Mouse (Mus musculus) layer of hippocampus, adult 9-10 months (tissue): ENCODE results near the gene Zbtb38.

Experiments used
- DNase-seq: peaks from one replicate; pipeline ENCODE4 v3.0.0; 2022; ENCODE audit warnings: low spot score

Gene Zbtb38

DNA sequence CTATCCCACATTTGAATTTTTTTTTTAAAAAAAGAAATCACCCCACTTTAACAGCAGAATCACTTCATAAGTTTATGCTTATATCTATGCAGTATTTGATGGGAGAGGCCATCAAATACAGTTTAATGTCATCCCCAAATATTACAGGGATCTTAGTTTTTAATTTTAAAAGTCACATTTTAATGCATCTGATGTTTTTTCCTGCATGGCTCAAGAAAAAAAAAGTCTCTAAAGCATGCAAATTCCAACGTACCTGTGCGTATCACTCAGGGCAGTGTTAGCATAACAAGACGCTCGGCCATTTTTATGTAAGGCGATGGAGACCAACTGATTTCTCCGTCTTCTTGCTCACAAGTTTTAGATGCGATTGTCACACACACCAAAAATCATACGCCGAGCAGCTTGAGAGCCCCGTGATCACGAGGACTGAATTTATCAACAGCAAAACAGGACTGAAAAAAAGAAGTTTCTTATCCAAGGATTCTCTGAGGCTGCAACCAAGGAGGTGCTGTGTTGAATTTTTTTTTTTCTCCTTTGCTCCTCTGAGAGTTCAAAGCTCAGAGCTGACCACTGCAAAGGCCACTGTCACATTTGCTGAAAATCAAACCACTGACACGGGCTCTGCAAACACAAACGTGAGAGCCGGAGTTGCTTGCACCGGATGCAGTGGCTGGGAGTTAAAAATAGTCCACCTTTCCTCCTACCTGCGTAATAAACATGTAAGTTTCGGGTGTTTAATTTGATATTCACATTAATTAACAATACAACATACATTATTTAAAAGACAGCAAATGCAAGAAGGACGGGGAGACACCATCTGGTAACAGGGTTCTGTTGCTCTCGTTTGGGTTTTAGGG, 21.4 kb downstream of the Zbtb38 start:
- DNase-seq, result no peak

GRCm38 (mm10) chr9:96730311-96730625, 22.4 kb downstream of the Zbtb38 start:
- DNase-seq, result no peak

DNA sequence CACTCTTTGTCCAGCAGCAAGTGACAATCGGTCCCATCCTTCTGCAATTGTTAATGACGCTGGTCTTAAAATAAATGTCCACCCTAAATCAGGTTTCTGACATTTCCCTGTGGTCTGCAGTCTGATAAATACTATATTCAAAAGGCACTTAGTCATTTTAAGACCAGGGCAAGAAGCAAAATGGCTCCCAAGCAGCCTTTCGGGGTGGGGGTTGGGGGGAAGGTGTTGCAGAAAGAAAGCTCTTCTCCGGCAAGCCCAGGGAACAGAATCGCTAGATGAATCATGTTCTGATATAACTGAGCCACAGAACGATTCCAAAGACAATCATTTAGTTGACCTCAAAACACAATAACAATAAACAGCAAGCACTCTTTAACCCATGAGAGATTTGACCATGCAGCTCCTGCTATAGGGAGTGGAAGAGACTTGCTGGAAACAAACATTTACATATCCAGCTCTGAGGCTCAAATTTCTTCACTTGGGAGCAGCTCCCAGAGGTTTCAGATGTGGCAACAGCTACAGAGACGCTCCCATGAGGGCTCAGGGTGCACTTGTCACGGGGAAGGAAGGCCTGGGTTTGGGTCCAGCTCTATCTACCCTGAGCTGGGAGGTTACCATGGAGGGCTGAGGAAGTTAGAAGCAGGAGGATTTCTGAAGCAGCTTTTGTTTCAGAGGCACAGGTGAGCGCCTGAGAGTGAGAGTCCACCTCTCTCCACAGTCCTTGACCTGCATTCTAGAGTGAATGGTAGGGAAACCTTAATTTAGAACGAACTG, 22.9 kb downstream of the Zbtb38 start:
- no peak for DNase-seq

GRCm38 (mm10) chr9:96728338-96729162, 24.1 kb downstream of the Zbtb38 start:
- no peak for DNase-seq

DNA sequence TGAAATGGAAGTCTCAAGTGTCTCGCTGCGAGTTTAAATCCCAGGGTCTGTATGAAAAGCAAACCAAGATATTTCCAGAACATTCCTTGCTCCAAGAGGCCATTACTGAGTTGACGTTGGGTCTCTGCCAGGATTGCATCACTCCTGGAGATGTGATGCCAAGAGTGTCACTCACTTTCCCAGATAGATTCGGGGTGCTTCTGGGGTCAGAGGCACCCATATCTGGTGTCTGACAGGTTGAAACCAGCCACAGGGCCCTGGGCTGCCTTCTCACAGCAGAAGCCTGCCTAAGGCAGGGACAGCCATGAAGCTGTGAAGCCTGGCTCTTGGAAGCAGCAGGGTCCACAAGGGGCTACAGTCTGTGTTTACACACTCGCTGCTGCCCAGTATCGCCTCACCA, 24.9 kb downstream of the Zbtb38 start:
- DNase-seq, result no peak

DNA sequence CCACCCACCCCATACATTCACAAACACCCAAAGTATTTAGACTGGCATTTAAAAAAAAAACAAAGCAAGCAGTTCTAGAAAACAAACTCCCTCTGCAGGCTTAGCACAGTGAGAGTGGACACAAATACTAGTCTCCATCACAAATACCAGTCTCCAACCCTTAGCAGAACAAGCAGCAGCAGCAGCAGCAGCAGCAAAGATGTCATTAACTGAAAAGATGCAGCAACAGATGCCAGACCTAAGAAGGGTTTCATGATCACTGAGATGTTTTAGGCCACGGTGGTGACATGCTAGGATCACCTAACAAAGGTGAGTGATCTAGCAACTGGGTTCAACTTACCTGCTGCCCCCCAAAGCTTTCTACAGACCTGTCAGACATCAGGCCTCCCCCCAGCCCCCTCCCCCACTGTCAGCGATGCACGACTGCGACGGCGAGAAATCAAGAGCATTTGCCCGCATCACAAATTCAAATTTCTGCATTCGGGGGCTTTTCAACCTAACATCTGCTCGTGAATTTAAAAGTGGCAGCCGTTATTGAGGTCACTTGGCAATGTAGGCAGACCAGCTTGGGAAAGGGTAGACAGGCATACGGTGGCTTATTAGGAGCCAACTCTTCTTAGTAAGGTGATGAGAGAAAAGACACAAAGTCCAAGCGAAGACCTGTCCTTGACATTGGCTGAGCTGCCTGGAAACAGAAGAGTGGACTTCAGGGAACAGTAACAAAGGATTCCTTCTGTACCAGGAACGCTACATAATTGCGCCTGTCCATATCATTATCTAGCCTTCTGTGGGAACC, 26.1 kb downstream of the Zbtb38 start:
- DNase-seq, result no peak

GRCm38 (mm10) chr9:96725582-96726320, 26.9 kb downstream of the Zbtb38 start:
- no peak for DNase-seq

- no peak for DNase-seq
These were observed 29.0 kb downstream of the Zbtb38 start for GRCm38 (mm10) chr9:96723650-96724049.

DNA sequence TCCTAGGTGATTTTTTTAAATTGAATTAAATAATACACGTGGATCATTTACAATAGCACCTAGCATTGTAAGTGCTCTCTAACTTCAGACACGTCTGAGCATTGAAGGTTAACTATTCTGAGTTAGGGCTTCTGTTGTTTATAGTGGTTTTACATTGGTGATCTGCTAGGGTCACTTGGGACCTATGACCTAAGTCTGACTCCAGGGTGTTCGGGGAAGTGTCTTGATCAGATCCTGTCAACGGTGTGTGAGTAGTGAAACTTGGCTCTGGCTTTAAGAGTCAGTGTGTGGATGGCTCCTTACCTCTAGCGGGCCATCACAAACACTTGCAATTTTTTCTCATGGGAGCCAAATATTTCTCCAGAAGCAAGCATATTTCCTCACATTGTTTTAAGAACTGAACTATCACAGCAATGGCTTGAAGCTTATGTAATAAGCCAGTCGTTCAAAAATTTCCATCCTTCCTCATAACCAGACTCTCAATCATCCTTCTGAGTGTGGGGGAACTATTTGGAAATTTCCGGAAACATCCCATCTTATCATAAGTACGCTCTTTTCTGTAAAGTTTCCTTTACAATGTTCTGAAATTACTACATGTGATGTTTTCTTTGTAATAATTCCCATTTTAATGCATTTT, 31.4 kb downstream of the Zbtb38 start:
- DNase-seq, result no peak

DNA sequence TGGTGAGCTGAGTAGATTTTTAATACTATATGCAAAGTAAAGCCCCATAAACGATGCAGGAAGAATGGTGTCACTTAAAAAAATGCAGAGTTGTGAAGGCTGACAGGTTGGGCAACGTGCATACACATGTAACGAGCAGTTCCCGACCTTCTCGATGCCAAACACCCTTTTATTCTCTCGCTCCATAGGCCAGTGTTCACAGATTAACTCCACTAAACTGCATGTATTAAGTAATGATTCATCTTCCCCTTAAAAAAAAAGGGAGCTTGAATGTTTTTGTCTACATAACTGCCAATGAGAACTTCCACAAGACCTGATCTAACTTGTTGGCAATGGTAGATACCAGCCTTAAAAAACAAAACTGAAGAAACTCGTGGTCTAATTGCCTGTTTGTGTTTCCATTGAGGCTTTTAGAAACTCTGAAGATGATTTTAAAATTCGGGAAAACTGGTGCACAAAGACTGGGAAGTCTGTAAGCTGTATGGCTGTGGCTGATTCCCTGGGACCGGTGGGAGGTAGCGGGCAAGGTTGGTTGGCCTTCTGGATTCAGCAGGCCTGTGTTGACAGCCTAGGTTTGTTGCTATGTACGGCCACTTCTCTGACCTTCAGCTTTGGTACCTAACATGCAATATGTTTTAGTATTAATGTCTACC, 32.0 kb downstream of the Zbtb38 start:
- no peak for DNase-seq

- no peak for DNase-seq
These were observed 33.0 kb downstream of the Zbtb38 start for GRCm38 (mm10) chr9:96719408-96720158.

- no peak for DNase-seq
These were observed 33.7 kb downstream of the Zbtb38 start for GRCm38 (mm10) chr9:96718888-96719287.

DNA sequence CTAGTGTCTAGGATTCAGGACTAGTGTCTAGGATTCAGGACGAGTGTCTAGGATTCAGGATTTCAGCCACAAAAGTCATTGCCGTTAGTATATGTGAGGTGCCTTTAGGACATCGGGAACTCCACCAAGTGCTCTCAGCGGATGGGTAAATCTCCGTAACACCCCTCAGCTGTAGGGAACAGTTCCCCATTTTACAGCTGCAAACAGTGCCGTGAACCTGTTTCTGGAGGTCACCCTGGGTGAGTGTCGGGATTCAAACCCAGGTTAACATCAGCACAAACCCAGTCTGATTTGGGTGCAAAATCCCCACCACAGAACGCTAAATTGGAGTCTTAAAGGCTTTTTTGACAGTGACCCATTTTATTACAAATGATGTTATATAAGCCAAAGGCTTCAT, 34.2 kb downstream of the Zbtb38 start:
- no peak for DNase-seq

DNA sequence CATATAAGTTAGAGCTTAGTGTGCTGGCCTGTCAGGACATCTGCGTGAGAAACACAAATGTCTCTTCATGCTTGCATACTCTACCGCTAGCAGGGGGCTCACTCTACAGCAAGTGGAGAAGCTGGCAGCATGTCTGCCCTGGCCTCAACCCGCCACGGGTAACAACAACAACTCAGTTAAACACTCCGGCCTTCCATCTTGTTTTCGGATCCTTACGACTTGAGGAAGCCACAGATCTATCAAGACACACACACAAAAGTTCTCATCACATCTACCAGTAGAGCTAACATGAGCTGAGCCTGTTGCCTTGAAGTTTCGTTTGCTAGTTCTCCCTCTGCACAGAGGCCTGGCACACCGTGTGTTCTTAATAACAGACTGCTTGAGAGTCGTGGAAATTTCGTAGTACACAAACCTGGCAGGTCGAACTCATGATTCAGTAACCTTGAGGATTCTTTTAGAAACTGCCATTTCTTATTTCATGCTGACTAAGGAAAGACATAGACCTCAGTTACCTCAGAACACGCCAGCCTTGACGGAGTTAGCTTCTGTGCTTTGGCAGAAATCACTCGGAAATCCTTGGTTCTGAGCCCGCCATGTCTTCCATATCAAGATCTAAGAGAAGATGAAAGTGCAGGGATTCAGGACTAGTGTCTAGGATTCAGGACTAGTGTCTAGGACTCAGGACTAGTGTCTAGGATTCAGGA, 34.8 kb downstream of the Zbtb38 start:
- DNase-seq, result no peak

- no peak for DNase-seq
These were observed 35.7 kb downstream of the Zbtb38 start for GRCm38 (mm10) chr9:96716735-96717444.

DNA sequence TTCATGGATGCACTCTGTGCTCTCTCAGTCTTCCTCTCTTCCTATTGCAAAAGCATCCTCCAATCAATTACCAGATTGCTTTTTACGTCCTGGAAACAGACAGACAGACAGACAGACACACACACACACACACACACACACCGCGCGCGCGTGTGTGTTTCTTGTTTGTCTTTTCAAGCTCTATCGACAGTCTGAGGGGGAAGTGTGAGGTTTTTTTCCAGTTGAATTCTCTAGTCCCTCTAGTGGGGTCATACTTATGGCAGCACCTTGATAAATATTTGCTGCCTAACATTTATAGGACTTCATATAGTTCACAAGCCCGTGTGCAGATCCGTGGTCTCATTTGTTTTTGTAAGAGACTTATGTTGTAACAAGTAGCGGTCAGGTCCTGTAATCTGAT, 36.5 kb downstream of the Zbtb38 start:
- DNase-seq, result no peak

DNA sequence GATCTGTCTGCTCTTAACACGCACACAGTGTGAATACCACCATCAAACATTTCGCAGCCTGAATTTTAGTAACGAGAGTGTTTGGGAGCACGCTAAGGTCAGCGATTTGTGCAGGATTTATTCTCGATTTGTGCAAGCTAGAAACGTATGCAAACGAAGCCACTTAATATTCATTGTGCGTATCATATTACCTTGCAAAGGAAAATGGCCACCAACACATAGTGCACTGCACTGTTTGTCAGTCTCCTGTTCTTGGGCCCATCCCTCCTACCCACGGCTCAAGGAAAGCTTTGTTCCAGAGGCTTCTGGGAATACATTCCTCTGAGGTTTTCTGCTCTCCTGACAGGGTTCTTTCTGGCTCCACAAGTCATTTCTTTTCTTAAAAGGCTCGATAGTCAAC, 37.5 kb downstream of the Zbtb38 start:
- DNase-seq, result no peak
